Mouse (Mus musculus) c-Kit-negative CD71-positive TER-119-positive erythroid progenitor cells, embryonic 14.5 days (primary cell): ENCODE measurements around the gene Ubash3b.

Source experiments
- DNase-seq: peaks from one replicate; pipeline ENCODE4 v3.0.0-alpha.2; 2013; ENCODE audit warnings: low read depth, low spot score

Ubash3b gene

DNA sequence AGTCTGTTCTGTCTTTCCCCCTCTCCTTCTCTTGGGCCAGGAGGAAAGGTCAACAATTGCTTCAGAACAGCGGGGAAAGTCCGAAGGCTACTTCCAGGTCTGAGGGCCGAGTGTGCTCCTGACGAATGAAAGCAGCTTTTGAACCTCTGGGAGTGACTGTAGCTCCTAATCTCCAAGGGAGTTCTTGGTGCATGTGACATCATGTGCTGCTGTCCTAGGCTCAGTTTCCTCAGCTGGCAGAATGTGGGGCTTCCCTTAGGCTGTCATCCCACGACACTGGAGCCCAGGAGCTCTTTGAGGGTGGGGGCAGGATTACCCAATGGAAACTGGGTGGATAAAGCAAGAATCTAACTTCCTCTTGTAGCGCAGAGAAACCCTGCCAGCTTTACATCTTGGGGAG is at the start of gene Ubash3b:
Ubash3b (minus strand) TSS at position 285 of the 400 bp plus-strand sequence.
- no peak for DNase-seq

- peak; percentile 83 for DNase-seq
These were observed 45.9 kb upstream of the Ubash3b start for GRCm38 (mm10) chr9:41207130-41208104.

GRCm38 (mm10) chr9:41206717-41207116 is 45.2 kb upstream of the Ubash3b start:
- no peak for DNase-seq

- DNase-seq, result no peak
These were observed 43.8 kb upstream of the Ubash3b start for GRCm38 (mm10) chr9:41205267-41205666.

DNA sequence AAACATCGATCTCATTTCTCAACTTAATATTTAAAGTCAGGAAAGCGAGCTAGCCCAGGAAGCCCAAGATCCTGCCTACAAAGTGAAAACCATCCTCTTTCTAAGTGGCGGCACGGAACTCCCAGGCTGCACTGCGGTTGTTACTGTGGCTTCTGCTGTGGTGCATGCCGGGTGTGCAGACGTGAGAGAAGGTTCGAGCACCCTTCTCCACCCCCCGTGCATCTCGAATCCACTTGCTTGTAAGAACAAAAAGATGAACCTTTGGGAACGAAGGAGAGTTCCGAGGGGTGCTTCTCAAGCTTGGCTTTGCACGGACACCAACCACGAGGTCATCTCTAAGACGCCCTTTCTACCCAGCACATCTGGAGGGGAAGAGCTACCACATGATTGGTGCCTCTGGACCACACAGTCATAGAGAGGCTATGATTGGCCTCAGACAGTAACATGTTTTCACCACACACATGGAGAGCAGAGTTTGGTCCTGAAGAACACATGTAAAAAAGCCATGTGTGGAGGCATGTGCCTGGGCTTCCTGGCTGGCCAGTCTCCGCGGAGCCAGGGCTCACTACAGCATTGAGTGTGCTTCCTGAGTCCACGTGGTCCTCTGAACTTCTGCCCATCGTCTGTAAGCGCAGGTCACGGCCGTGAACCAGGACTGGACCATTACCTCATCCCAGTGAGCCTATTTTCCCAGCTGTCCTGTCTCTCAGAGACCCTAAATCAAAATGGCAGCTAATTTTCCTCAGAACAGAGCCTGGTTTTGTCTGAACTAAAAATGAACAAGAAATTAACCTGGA is 38.2 kb upstream of the Ubash3b start:
- no peak for DNase-seq

- no peak for DNase-seq
These were observed 37.2 kb upstream of the Ubash3b start for GRCm38 (mm10) chr9:41198501-41199265.

DNA sequence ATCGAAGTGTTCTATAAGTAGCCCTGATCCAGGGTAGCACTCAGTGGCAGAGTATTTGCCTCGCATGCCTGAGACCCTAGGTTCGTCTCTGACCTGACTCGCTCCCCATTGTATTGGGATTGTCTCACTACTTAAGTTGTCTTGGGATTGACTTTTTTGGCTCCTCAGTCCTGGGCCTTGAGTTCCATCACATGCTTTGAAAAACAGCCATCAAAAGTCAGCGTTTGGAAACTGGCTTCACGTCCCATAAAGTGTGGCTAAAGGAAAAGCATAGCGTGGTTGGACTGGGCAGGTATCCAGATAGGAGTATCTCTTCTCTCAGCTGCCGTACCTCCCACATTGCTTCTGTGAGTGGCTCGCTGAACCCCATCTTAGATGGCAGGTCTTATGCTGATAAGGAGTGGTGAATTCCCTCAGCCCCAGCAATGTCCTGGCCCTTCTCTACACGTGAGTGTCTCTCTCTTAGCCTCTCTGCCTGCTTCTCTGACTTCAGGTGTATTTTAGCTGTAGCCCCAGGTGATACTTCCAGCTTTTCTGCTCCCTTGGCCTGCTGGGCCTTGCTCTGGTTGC is 34.3 kb upstream of the Ubash3b start:
- no peak for DNase-seq

- no peak for DNase-seq
These were observed 30.2 kb upstream of the Ubash3b start for GRCm38 (mm10) chr9:41191651-41192210.

- peak; percentile 50 for DNase-seq
These were observed 29.4 kb upstream of the Ubash3b start for GRCm38 (mm10) chr9:41190745-41191482.

- DNase-seq, result no peak
These were observed 26.4 kb upstream of the Ubash3b start for GRCm38 (mm10) chr9:41187939-41188338.

DNA sequence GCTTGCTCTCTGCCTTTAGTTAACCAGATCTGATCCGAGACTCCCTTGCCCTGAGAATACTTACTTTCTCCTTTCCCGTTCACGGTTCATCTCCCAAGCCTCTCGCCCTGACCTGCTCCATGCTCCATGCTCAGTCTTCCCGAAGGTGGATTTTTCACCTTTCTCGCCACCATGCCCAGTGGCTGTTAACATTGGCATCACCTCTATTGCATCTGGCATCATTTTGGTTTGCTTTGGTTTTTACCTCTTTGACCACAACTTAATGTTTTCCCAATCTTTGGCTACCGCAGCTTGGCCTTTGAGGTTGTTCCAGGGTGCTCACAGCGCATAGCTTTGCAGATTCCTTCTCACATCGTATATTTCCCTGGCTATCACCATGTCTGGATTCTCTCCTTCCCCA is 26.0 kb upstream of the Ubash3b start:
- DNase-seq, result no peak

DNA sequence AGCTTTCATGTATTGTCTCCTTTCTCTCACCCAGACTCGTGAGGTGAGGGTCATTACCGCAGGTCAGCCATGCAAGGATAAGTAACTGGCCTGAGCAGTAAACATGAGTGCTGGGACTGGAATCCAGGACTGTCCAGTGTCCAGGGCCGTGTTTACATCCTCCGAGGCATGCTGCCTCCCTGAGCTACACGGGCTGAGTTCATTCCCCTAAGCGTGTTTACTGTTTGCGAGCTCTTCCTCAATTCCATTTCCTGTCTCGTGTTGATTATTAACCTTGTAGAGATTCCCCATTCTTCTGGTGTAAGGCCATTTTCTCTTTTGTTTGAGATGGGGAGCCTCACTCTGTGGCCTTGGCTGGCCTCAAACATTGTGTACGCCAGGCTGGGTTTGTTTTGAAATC is 23.8 kb upstream of the Ubash3b start:
- DNase-seq, result no peak

GRCm38 (mm10) chr9:41182550-41182949 is 21.1 kb upstream of the Ubash3b start:
- DNase-seq, result no peak

- no peak for DNase-seq
These were observed 20.3 kb upstream of the Ubash3b start for GRCm38 (mm10) chr9:41181803-41182202.

- DNase-seq, result no peak
These were observed 19.9 kb upstream of the Ubash3b start for GRCm38 (mm10) chr9:41181372-41181771.

DNA sequence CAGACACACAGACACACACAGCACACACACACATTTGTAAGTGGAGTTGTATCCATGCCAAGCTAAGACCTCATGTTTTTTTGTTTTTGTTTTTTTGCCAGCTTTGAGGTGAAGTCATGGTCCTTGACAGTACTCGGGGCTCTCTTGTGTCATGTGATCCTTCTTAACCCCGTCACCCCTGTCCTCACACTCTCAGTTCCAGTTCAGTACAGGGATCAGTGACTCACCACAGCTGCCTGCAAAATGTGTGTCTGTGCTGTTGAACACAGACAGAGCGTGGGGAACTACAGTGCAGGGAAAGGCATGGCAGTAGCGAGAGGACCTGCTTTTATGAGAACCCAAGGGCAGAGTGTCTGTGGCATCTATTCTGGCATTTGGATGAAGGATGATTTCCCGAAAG is 17.6 kb upstream of the Ubash3b start:
- DNase-seq, result no peak

- no peak for DNase-seq
These were observed 11.7 kb upstream of the Ubash3b start for GRCm38 (mm10) chr9:41173158-41173557.

GRCm38 (mm10) chr9:41172426-41172825 is 10.9 kb upstream of the Ubash3b start:
- no peak for DNase-seq

DNA sequence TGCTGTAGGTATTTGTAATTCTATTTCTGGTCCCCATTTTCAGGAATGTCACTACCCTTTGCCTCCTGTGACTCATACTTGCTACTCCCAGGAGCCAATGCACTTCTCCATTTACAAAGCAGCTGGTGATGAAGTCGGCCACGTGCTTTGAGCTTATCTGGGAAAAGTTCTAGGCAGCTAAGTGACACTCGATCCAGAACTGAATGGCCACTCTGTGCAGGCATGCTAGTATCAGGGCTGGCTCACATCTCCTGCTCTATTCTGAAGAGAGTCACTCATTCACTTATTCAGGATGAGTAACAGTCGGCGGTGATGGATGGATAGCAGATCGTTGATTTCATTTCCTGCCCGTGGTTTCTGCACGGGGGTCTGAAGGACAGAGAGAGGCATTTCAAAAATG is 8.5 kb upstream of the Ubash3b start:
- DNase-seq, result no peak

GRCm38 (mm10) chr9:41168656-41169055 is 7.2 kb upstream of the Ubash3b start:
- no peak for DNase-seq
